ENCODE assay signal across 13 mouse cellular contexts in genomic region chr11:93230057-93230456, GRCm38 (mm10).
"Had no signal": no experiment of that assay in that cellular context is flagged by ENCODE, and none has a peak within 500 bp of the region (broad histone marks: within the 10 kb centered on the region; RNA-seq: fewer than 3 reads in every experiment).

No protein-coding gene starts in this region.

- H3K27ac ChIP-seq: lung, embryonic 15.5 days; macrophage; midbrain, embryonic 13.5 days; midbrain, embryonic 15.5 days; neural tube, embryonic 12.5 days had no signal

- DNase-seq: lung, adult 2 months; lung, postnatal 14 days; lung, postnatal 36 days; right cerebral cortex, postnatal 14 days; thymus, adult 18-20 months; thymus, postnatal 14 days; thymus, postnatal 36 days had no signal

- H3K4me1 ChIP-seq: lung, embryonic 15.5 days; megakaryocyte, embryonic 14.5 days; midbrain, embryonic 13.5 days; midbrain, embryonic 15.5 days; neural tube, embryonic 12.5 days had no signal

- H3K27me3 ChIP-seq: lung, embryonic 15.5 days; megakaryocyte, embryonic 14.5 days; midbrain, embryonic 13.5 days; midbrain, embryonic 15.5 days; neural tube, embryonic 12.5 days had no signal

- H3K4me3 ChIP-seq: lung, embryonic 15.5 days; megakaryocyte, embryonic 14.5 days; midbrain, embryonic 13.5 days; midbrain, embryonic 15.5 days; neural tube, embryonic 12.5 days had no signal
